Mouse (Mus musculus): ENCODE results near the gene Timp2. TPM values are rescaled to one million over a fixed set of nuclear protein-coding genes. Genes with fewer than 3 reads are reported as not detected.

Timp2 gene
- total and polyA plus RNA-seq, 2 experiments from 2014 or later: 118 to 170 TPM

- TF ChIP-seq CTCF (IDR thresholded peaks at IDR 0.05; ENCODE audit: low read depth): no peak
- Histone ChIP-seq H3K36me3 (ENCODE audit: insufficient read depth, low read length) (peaks cover 92% of the 10 kb centered on the region), H3K9ac (replicated peaks; ENCODE audit: low read length) (no peak overlapping the region), H3K4me3 (ENCODE audit: low read length) (no peak overlapping the region), H3K4me1 (ENCODE audit: insufficient read depth, low read length) (no peaks in the 10 kb centered on the region), H3K9me3 (ENCODE audit: low read length) (no peaks in the 10 kb centered on the region), H3K27ac (no peak overlapping the region), H3K4me2 (ENCODE audit: low read depth, low read length) (no peak overlapping the region), H3K27me3 (ENCODE audit: insufficient read depth, low read length) (no peaks in the 10 kb centered on the region)
- DNase-seq (ENCODE audit: low spot score) (no peak), ATAC-seq (no peak)
- 99% methylated on average over 3 of the region's 3 CpGs for WGBS
Measured at GRCm38 (mm10) chr11:118280218-118280617, 75.3 kb downstream of the Timp2 start.

- Histone ChIP-seq H3K36me3 (ENCODE audit: insufficient read depth, low read length) (peaks cover 85% of the 10 kb centered on the region), H3K27ac (no peak overlapping the region), H3K4me2 (ENCODE audit: low read depth, low read length) (no peak overlapping the region), H3K9me3 (ENCODE audit: low read length) (no peaks in the 10 kb centered on the region), H3K4me3 (ENCODE audit: low read length) (no peak overlapping the region), H3K27me3 (ENCODE audit: insufficient read depth, low read length) (no peaks in the 10 kb centered on the region), H3K4me1 (ENCODE audit: insufficient read depth, low read length) (no peaks in the 10 kb centered on the region), H3K9ac (replicated peaks; ENCODE audit: low read length) (no peak overlapping the region)
- TF ChIP-seq CTCF (IDR thresholded peaks at IDR 0.05; ENCODE audit: low read depth): no peak
- DNase-seq (ENCODE audit: low spot score): no peak
- WGBS: 90% methylated on average over 7 of the region's 7 CpGs
- no peak for ATAC-seq
Measured at GRCm38 (mm10) chr11:118276328-118276727, 79.2 kb downstream of the Timp2 start.

- 98% methylated on average over 9 of the region's 9 CpGs for WGBS
Measured at GRCm38 (mm10) chr11:118275092-118275491, 80.4 kb downstream of the Timp2 start.

GRCm38 (mm10) chr11:118269827-118270226 lies 85.7 kb downstream of the Timp2 start:
- no peaks in the 10 kb centered on the region for H3K27me3 ChIP-seq (ENCODE audit: insufficient read depth, low read length)
- no peaks in the 10 kb centered on the region for H3K4me1 ChIP-seq (ENCODE audit: insufficient read depth, low read length)
- H3K36me3 ChIP-seq (ENCODE audit: insufficient read depth, low read length): peaks cover 87% of the 10 kb centered on the region
- no peak overlapping the region for H3K27ac ChIP-seq
- ATAC-seq (no peak), DNase-seq (ENCODE audit: low spot score) (no peak)
- H3K4me2 ChIP-seq (ENCODE audit: low read depth, low read length): no peak overlapping the region
- no peak overlapping the region for H3K9ac ChIP-seq (replicated peaks; ENCODE audit: low read length)
- H3K9me3 ChIP-seq (ENCODE audit: low read length): no peaks in the 10 kb centered on the region
- TF ChIP-seq CTCF (IDR thresholded peaks at IDR 0.05; ENCODE audit: low read depth): peak; percentile 50
- 95% methylated on average over 3 of the region's 3 CpGs for WGBS
- no peak overlapping the region for H3K4me3 ChIP-seq (ENCODE audit: low read length)

More at GRCm38 (mm10) chr11:118275092-118275491, 80.4 kb downstream of the Timp2 start:
- no peaks in the 10 kb centered on the region for H3K9me3 ChIP-seq (ENCODE audit: low read length)
- no peak for TF ChIP-seq CTCF (IDR thresholded peaks at IDR 0.05; ENCODE audit: low read depth)
- no peak overlapping the region for H3K4me3 ChIP-seq (ENCODE audit: low read length)
- no peaks in the 10 kb centered on the region for H3K4me1 ChIP-seq (ENCODE audit: insufficient read depth, low read length)
- no peak overlapping the region for H3K27ac ChIP-seq
- H3K4me2 ChIP-seq (ENCODE audit: low read depth, low read length): no peak overlapping the region
- DNase-seq (ENCODE audit: low spot score) (no peak), ATAC-seq (no peak)
- H3K36me3 ChIP-seq (ENCODE audit: insufficient read depth, low read length): peaks cover 85% of the 10 kb centered on the region
- H3K9ac ChIP-seq (replicated peaks; ENCODE audit: low read length): no peak overlapping the region
- H3K27me3 ChIP-seq (ENCODE audit: insufficient read depth, low read length): no peaks in the 10 kb centered on the region

- WGBS: 91% methylated on average over 7 of the region's 7 CpGs
- H3K4me2 ChIP-seq (ENCODE audit: low read depth, low read length): no peak overlapping the region
- H3K4me1 ChIP-seq (ENCODE audit: insufficient read depth, low read length): no peaks in the 10 kb centered on the region
- no peak overlapping the region for H3K9ac ChIP-seq (replicated peaks; ENCODE audit: low read length)
- DNase-seq (ENCODE audit: low spot score) (no peak), ATAC-seq (no peak)
- H3K4me3 ChIP-seq (ENCODE audit: low read length): no peak overlapping the region
- no peak overlapping the region for H3K27ac ChIP-seq
- peaks cover 91% of the 10 kb centered on the region for H3K36me3 ChIP-seq (ENCODE audit: insufficient read depth, low read length)
- TF ChIP-seq CTCF (IDR thresholded peaks at IDR 0.05; ENCODE audit: low read depth): no peak
- no peaks in the 10 kb centered on the region for H3K27me3 ChIP-seq (ENCODE audit: insufficient read depth, low read length)
- no peaks in the 10 kb centered on the region for H3K9me3 ChIP-seq (ENCODE audit: low read length)
Measured at GRCm38 (mm10) chr11:118266666-118267046, 88.9 kb downstream of the Timp2 start.

- no peaks in the 10 kb centered on the region for H3K4me1 ChIP-seq (ENCODE audit: insufficient read depth, low read length)
- DNase-seq (ENCODE audit: low spot score) (no peak), ATAC-seq (no peak)
- H3K9ac ChIP-seq (replicated peaks; ENCODE audit: low read length): no peak overlapping the region
- no peaks in the 10 kb centered on the region for H3K9me3 ChIP-seq (ENCODE audit: low read length)
- no peak overlapping the region for H3K4me2 ChIP-seq (ENCODE audit: low read depth, low read length)
- no peak for TF ChIP-seq CTCF (IDR thresholded peaks at IDR 0.05; ENCODE audit: low read depth)
- no peak overlapping the region for H3K4me3 ChIP-seq (ENCODE audit: low read length)
- no peak overlapping the region for H3K27ac ChIP-seq
- no peaks in the 10 kb centered on the region for H3K27me3 ChIP-seq (ENCODE audit: insufficient read depth, low read length)
- peaks cover 92% of the 10 kb centered on the region for H3K36me3 ChIP-seq (ENCODE audit: insufficient read depth, low read length)
- 88% methylated on average over 10 of the region's 10 CpGs for WGBS
Measured at GRCm38 (mm10) chr11:118266044-118266665, 89.4 kb downstream of the Timp2 start.

- no peak for ATAC-seq
- 93% methylated on average over 11 of the region's 11 CpGs for WGBS
- no peak overlapping the region for H3K27ac ChIP-seq
Measured at GRCm38 (mm10) chr11:118265621-118266020, 89.9 kb downstream of the Timp2 start.

More at GRCm38 (mm10) chr11:118265621-118266020, 89.9 kb downstream of the Timp2 start:
- no peak overlapping the region for H3K4me2 ChIP-seq (ENCODE audit: low read depth, low read length)
- H3K4me3 ChIP-seq (ENCODE audit: low read length): no peak overlapping the region
- H3K4me1 ChIP-seq (ENCODE audit: insufficient read depth, low read length): no peaks in the 10 kb centered on the region
- no peak for DNase-seq (ENCODE audit: low spot score)
- TF ChIP-seq CTCF (IDR thresholded peaks at IDR 0.05; ENCODE audit: low read depth): no peak
- peaks cover 94% of the 10 kb centered on the region for H3K36me3 ChIP-seq (ENCODE audit: insufficient read depth, low read length)
- H3K9me3 ChIP-seq (ENCODE audit: low read length): no peaks in the 10 kb centered on the region
- H3K9ac ChIP-seq (replicated peaks; ENCODE audit: low read length): no peak overlapping the region
- no peaks in the 10 kb centered on the region for H3K27me3 ChIP-seq (ENCODE audit: insufficient read depth, low read length)
